Mouse (Mus musculus) ES-E14 (cell line): Measurements from ENCODE around the gene Bmper.

Experiments used
- CHD2 ChIP-seq: IDR thresholded peaks from 2 replicates; pipeline ENCODE4 v1.6.1; 2014; ENCODE audit warnings: mild to moderate bottlenecking, low read depth, low read length, inconsistent platforms
- HCFC1 ChIP-seq: IDR thresholded peaks from 2 replicates; pipeline ENCODE4 v1.6.1; 2012; ENCODE audit warnings: low read length, inconsistent platforms, borderline replicate concordance; ENCODE audit not compliant: insufficient read depth
- MAFK ChIP-seq: IDR thresholded peaks from 2 replicates; pipeline ENCODE4 v1.6.1; 2014; ENCODE audit warnings: mild to moderate bottlenecking, low read depth, low read length, inconsistent platforms; ENCODE audit not compliant: insufficient read depth
- ZNF384 ChIP-seq: IDR thresholded peaks from 2 replicates; pipeline ENCODE4 v1.6.1; 2012; ENCODE audit warnings: low read depth, low read length, inconsistent platforms

DNA sequence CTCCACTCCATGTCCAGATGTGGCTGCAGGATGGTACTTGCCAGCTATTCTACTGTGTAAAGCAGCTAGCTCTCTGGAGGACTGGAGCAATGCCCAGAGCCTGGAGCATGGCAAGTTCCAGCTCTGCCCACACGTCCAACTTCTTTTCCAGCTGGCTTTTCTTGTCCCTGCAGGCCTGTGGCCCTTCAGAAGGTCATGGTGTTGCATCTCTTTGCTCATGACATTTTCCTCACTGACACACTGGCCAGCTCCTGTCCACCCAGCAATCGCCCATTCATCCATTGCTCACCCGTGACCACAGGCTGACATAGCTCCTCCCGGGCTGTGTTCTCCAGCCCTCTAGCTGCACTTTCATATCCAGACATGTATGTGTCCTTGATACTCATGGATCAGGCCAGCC lies 20.4 kb upstream of the Bmper start:
- no peak for TF ChIP-seq ZNF384
- TF ChIP-seq HCFC1: no peak
- no peak for TF ChIP-seq MAFK
- TF ChIP-seq CHD2: no peak
